Mouse (Mus musculus): ENCODE results near the gene Olfr12. TPM values are rescaled to one million over a fixed set of nuclear protein-coding genes. Genes with fewer than 3 reads are reported as not detected.
A peak's percentile ranks its signal among the peaks of the same experiment; 100 is the strongest.

The Olfr12 gene
- polyA plus RNA-seq, 1 experiment from 2014 or later = not detected

- Histone ChIP-seq H3K27ac (no peak overlapping the region), H3K27me3 (replicated peaks) (0 out of 2 replicates have a peak, but pooled peaks cover 3% of the 10 kb centered on the region), H3K36me3 (replicated peaks) (0 out of 2 replicates have a peak, but pooled peaks cover 5% of the 10 kb centered on the region), H3K4me3 (no peak overlapping the region), H3K4me1 (peaks cover 32% of the 10 kb centered on the region), H3K9ac (no peak overlapping the region), H3K9me3 (no peaks in the 10 kb centered on the region), H3K4me2 (no peak overlapping the region)
- WGBS = 82% methylated on average over 4 of the region's 4 CpGs
- no peak for ATAC-seq (replicated peaks)
These were observed 26.1 kb downstream of the Olfr12 start for GRCm38 (mm10) chr1:92643691-92644090.

- Histone ChIP-seq H3K9me3 (no peaks in the 10 kb centered on the region), H3K4me2 (no peak overlapping the region), H3K4me1 (peaks cover 24% of the 10 kb centered on the region), H3K4me3 (no peak overlapping the region), H3K9ac (no peak overlapping the region), H3K27ac (no peak overlapping the region), H3K27me3 (replicated peaks) (0 out of 2 replicates have a peak, but pooled peaks cover 3% of the 10 kb centered on the region), H3K36me3 (replicated peaks) (no peaks in the 10 kb centered on the region)
- WGBS = 85% methylated on average over 5 of the region's 5 CpGs
- no peak for ATAC-seq (replicated peaks)
These were observed 27.3 kb downstream of the Olfr12 start for GRCm38 (mm10) chr1:92644916-92645315.

- Histone ChIP-seq H3K36me3 (replicated peaks) (no peaks in the 10 kb centered on the region), H3K27me3 (replicated peaks) (0 out of 2 replicates have a peak, but pooled peaks cover 3% of the 10 kb centered on the region), H3K4me1 (peaks cover 13% of the 10 kb centered on the region), H3K9me3 (no peaks in the 10 kb centered on the region), H3K4me2 (no peak overlapping the region), H3K4me3 (no peak overlapping the region), H3K9ac (no peak overlapping the region), H3K27ac (no peak overlapping the region)
- 45% methylated on average over 2 of the region's 2 CpGs for WGBS
- no peak for ATAC-seq (replicated peaks)
These were observed 28.5 kb downstream of the Olfr12 start for GRCm38 (mm10) chr1:92646111-92646510.

GRCm38 (mm10) chr1:92646601-92647000, 29.0 kb downstream of the Olfr12 start:
- no peak overlapping the region for H3K27ac ChIP-seq
- no peaks in the 10 kb centered on the region for H3K9me3 ChIP-seq
- H3K27me3 ChIP-seq (replicated peaks) = 0 out of 2 replicates have a peak, but pooled peaks cover 3% of the 10 kb centered on the region
- H3K4me2 ChIP-seq = no peak overlapping the region
- whole genome bisulfite sequencing = 78% methylated on average over 7 of the region's 7 CpGs
- no peak overlapping the region for H3K4me3 ChIP-seq
- no peak for ATAC-seq (replicated peaks)
- peaks cover 11% of the 10 kb centered on the region for H3K4me1 ChIP-seq
- H3K36me3 ChIP-seq (replicated peaks) = no peaks in the 10 kb centered on the region
- H3K9ac ChIP-seq = no peak overlapping the region

GRCm38 (mm10) chr1:92647026-92647425, 29.4 kb downstream of the Olfr12 start:
- H3K4me3 ChIP-seq = no peak overlapping the region
- WGBS = 84% methylated on average over 4 of the region's 4 CpGs

GRCm38 (mm10) chr1:92647752-92648151, 30.2 kb downstream of the Olfr12 start:
- Histone ChIP-seq H3K9me3 (no peaks in the 10 kb centered on the region), H3K4me3 (no peak overlapping the region), H3K27ac (no peak overlapping the region), H3K4me2 (peak overlapping the region; percentile 22), H3K4me1 (peaks cover 6% of the 10 kb centered on the region; the same call in 1 of the 2 replicates), H3K27me3 (replicated peaks) (0 out of 2 replicates have a peak, but pooled peaks cover 3% of the 10 kb centered on the region), H3K36me3 (replicated peaks) (no peaks in the 10 kb centered on the region), H3K9ac (0 out of 2 replicates have a peak overlapping the region, but pooled peaks have one; percentile 16)
- ATAC-seq (replicated peaks) = peak; percentile 57
- 9% methylated on average over 8 of the region's 8 CpGs for WGBS

More at GRCm38 (mm10) chr1:92647026-92647425, 29.4 kb downstream of the Olfr12 start:
- no peak overlapping the region for H3K9ac ChIP-seq
- H3K27ac ChIP-seq = no peak overlapping the region
- no peaks in the 10 kb centered on the region for H3K36me3 ChIP-seq (replicated peaks)
- ATAC-seq (replicated peaks) = no peak
- no peaks in the 10 kb centered on the region for H3K9me3 ChIP-seq
- H3K4me1 ChIP-seq = peaks cover 11% of the 10 kb centered on the region
- H3K4me2 ChIP-seq = no peak overlapping the region
- 0 out of 2 replicates have a peak, but pooled peaks cover 3% of the 10 kb centered on the region for H3K27me3 ChIP-seq (replicated peaks)

GRCm38 (mm10) chr1:92648197-92648596, 30.6 kb downstream of the Olfr12 start:
- Histone ChIP-seq H3K27me3 (replicated peaks) (0 out of 2 replicates have a peak, but pooled peaks cover 3% of the 10 kb centered on the region), H3K36me3 (replicated peaks) (no peaks in the 10 kb centered on the region), H3K4me1 (peaks cover 5% of the 10 kb centered on the region; the same call in 1 of the 2 replicates), H3K4me3 (no peak overlapping the region), H3K27ac (no peak overlapping the region), H3K4me2 (peak overlapping the region; percentile 22), H3K9ac (peak overlapping the region; percentile 16; the same call in 1 of the 2 replicates), H3K9me3 (no peaks in the 10 kb centered on the region)
- WGBS = 57% methylated on average over 10 of the region's 10 CpGs
- ATAC-seq (replicated peaks) = no peak; the same call in 1 of the 2 replicates

- Histone ChIP-seq H3K36me3 (replicated peaks) (no peaks in the 10 kb centered on the region), H3K27me3 (replicated peaks) (0 out of 2 replicates have a peak, but pooled peaks cover 3% of the 10 kb centered on the region), H3K4me3 (no peak within 1 kb of the TSS), H3K4me1 (peaks cover 5% of the 10 kb centered on the region; the same call in 1 of the 2 replicates), H3K9ac (peak within 1 kb of the TSS; percentile 16; the same call in 1 of the 2 replicates), H3K4me2 (peak within 1 kb of the TSS; percentile 22), H3K27ac (no peak within 1 kb of the TSS), H3K9me3 (no peaks in the 10 kb centered on the region)
- ATAC-seq (replicated peaks) = peak; percentile 57
- WGBS = 27% methylated on average over 8 of the region's 8 CpGs
These were observed 31.1 kb downstream of the Olfr12 start, which contains the start of gene Otos for GRCm38 (mm10) chr1:92648673-92649072. TSS of gene Otos (minus strand) at chr1:92648841.

GRCm38 (mm10) chr1:92651467-92651866, 33.9 kb downstream of the Olfr12 start:
- Histone ChIP-seq H3K4me3 (no peak overlapping the region), H3K27me3 (replicated peaks) (0 out of 2 replicates have a peak, but pooled peaks cover 3% of the 10 kb centered on the region), H3K4me1 (peaks cover 5% of the 10 kb centered on the region; the same call in 1 of the 2 replicates), H3K9me3 (no peaks in the 10 kb centered on the region), H3K36me3 (replicated peaks) (no peaks in the 10 kb centered on the region), H3K27ac (no peak overlapping the region), H3K4me2 (no peak overlapping the region), H3K9ac (no peak overlapping the region)
- ATAC-seq (replicated peaks) = no peak
- 50% methylated on average over 3 of the region's 3 CpGs for WGBS

GRCm38 (mm10) chr1:92653179-92653578, 35.6 kb downstream of the Olfr12 start:
- no peak for ATAC-seq (replicated peaks)
- no peaks in the 10 kb centered on the region for H3K36me3 ChIP-seq (replicated peaks)
- WGBS = 93% methylated on average over 3 of the region's 3 CpGs

GRCm38 (mm10) chr1:92654676-92655075, 37.1 kb downstream of the Olfr12 start:
- 70% methylated on average over 2 of the region's 2 CpGs for WGBS
- Histone ChIP-seq H3K4me3 (no peak overlapping the region), H3K4me1 (no peaks in the 10 kb centered on the region), H3K4me2 (no peak overlapping the region), H3K9ac (no peak overlapping the region), H3K27ac (no peak overlapping the region), H3K27me3 (replicated peaks) (no peaks in the 10 kb centered on the region), H3K36me3 (replicated peaks) (no peaks in the 10 kb centered on the region), H3K9me3 (no peaks in the 10 kb centered on the region)
- ATAC-seq (replicated peaks) = no peak

More at GRCm38 (mm10) chr1:92653179-92653578, 35.6 kb downstream of the Olfr12 start:
- Histone ChIP-seq H3K27me3 (replicated peaks) (0 out of 2 replicates have a peak, but pooled peaks cover 2% of the 10 kb centered on the region), H3K4me1 (0 out of 2 replicates have a peak, but pooled peaks cover 2% of the 10 kb centered on the region), H3K4me2 (no peak overlapping the region), H3K9ac (no peak overlapping the region), H3K27ac (no peak overlapping the region), H3K4me3 (no peak overlapping the region), H3K9me3 (no peaks in the 10 kb centered on the region)

- Histone ChIP-seq H3K36me3 (replicated peaks) (no peaks in the 10 kb centered on the region), H3K4me3 (no peak overlapping the region), H3K9me3 (no peaks in the 10 kb centered on the region), H3K9ac (no peak overlapping the region), H3K4me1 (no peaks in the 10 kb centered on the region), H3K27me3 (replicated peaks) (no peaks in the 10 kb centered on the region), H3K4me2 (no peak overlapping the region), H3K27ac (no peak overlapping the region)
- ATAC-seq (replicated peaks) = no peak
- 80% methylated on average over 11 of the region's 11 CpGs for WGBS
These were observed 39.6 kb downstream of the Olfr12 start for GRCm38 (mm10) chr1:92657025-92657820.

All from midbrain, embryonic 15.5 days (tissue).